Mouse (Mus musculus) left cerebral cortex, adult 2 months (tissue): Measurements from ENCODE around the gene Sprr2f. TPM values are rescaled to one million over a fixed set of nuclear protein-coding genes. Genes with fewer than 3 reads are reported as not detected.
A peak's percentile ranks its signal among the peaks of the same experiment; 100 is the strongest.

ENCODE experiments used
- DNase-seq, 2 experiments: peaks; one replicate each; pipeline ENCODE4 v3.0.0; 2021 to 2022; ENCODE audit warnings: low spot score in 2 of 2, mixed read lengths in 1 of 2; ENCODE audit errors: extremely low spot score in 1 of 2
- H3K27ac ChIP-seq: fragments of 200-600 bp; 2 replicates; pipeline ENCODE4 v1.8.1; 2022
- H3K4me3 ChIP-seq: fragments of 200-600 bp; 2 replicates; pipeline ENCODE4 v1.8.1; 2022
- CTCF ChIP-seq: fragments of 200-600 bp; IDR thresholded peaks from 2 replicates; pipeline ENCODE4 v1.8.1; 2022; ENCODE audit warnings: antibody characterized with exemption, mild to moderate bottlenecking, moderate library complexity
- intact Hi-C: fragments of 180-260 bp; cut with DNase I; formaldehyde crosslinking; loops from one replicate; pipeline ENCODE4 v1.15.1; 2025
- long read RNA-seq, 2 experiments: library from polyadenylated mRNA; stranded (forward); transcript quantifications; one replicate each; pipeline ENCODE4 v2.0.0; 2021; ENCODE audit warnings: borderline mapping rate in 2 of 2
- total RNA-seq, 2 experiments: library from RNA; stranded (reverse); gene quantifications; 2 replicates each; pipeline ENCODE4 v1.2.3; 2021

The Sprr2f gene
- not detected for total RNA-seq
- long read RNA-seq, experiment 1, result 0 reads
- long read RNA-seq, experiment 2, result 0 reads

GRCm38 (mm10) chr3:92364887-92365286 lies at the start of gene Sprr2f:
Gene Sprr2f, plus strand, starts transcription at chr3:92365187.
- intact Hi-C loops, result no loop called here
- Histone ChIP-seq H3K4me3 (no peak within 1 kb of the TSS), H3K27ac (no peak within 1 kb of the TSS)
- DNase-seq, result no peak
- no peak for TF ChIP-seq CTCF

GRCm38 (mm10) chr3:92316320-92316719 lies 48.7 kb upstream of the Sprr2f start, which contains the start of gene Sprr2b:
Gene Sprr2b, plus strand, starts transcription at chr3:92316620.
- DNase-seq, result no peak
- Histone ChIP-seq H3K4me3 (no peak within 1 kb of the TSS), H3K27ac (no peak within 1 kb of the TSS)
- no peak for TF ChIP-seq CTCF
- intact Hi-C loops, result no loop called here

GRCm38 (mm10) chr3:92317384-92317783 lies 47.6 kb upstream of the Sprr2f start:
- intact Hi-C loops, result no loop called here
- no peak for TF ChIP-seq CTCF
- no peak for DNase-seq
- Histone ChIP-seq H3K27ac (no peak overlapping the region), H3K4me3 (no peak overlapping the region)

GRCm38 (mm10) chr3:92336278-92336677 lies 28.7 kb upstream of the Sprr2f start:
- DNase-seq, result no peak
- Histone ChIP-seq H3K4me3 (no peak overlapping the region), H3K27ac (no peak overlapping the region)
- intact Hi-C loops, result no loop called here
- TF ChIP-seq CTCF, result no peak

GRCm38 (mm10) chr3:92338840-92339239 lies 26.1 kb upstream of the Sprr2f start, which contains the start of gene Sprr2d:
Gene Sprr2d, plus strand, starts transcription at chr3:92339140.
- no peak for DNase-seq
- Histone ChIP-seq H3K27ac (no peak within 1 kb of the TSS), H3K4me3 (no peak within 1 kb of the TSS)
- no peak for TF ChIP-seq CTCF
- intact Hi-C loops, result no loop called here

GRCm38 (mm10) chr3:92351843-92352242 lies 13.1 kb upstream of the Sprr2f start, which contains the start of gene Sprr2e:
Gene Sprr2e, plus strand, starts transcription at chr3:92352143.
- TF ChIP-seq CTCF, result no peak
- no peak within 1 kb of the TSS for H3K27ac ChIP-seq
- no peak within 1 kb of the TSS for H3K4me3 ChIP-seq
- DNase-seq, result no peak
- intact Hi-C loops, result no loop called here

- intact Hi-C loops, result no loop called here
These were observed 3.4 kb upstream of the Sprr2f start for GRCm38 (mm10) chr3:92361619-92362018.

GRCm38 (mm10) chr3:92373613-92374012 lies 8.6 kb downstream of the Sprr2f start:
- Histone ChIP-seq H3K4me3 (no peak overlapping the region), H3K27ac (no peak overlapping the region)
- no peak for TF ChIP-seq CTCF
- DNase-seq, result no peak
- intact Hi-C loops, result no loop called here

More at GRCm38 (mm10) chr3:92361619-92362018, 3.4 kb upstream of the Sprr2f start:
- Histone ChIP-seq H3K4me3 (no peak overlapping the region), H3K27ac (no peak overlapping the region)
- DNase-seq, result no peak
- no peak for TF ChIP-seq CTCF

- H3K27ac ChIP-seq, result no peak within 1 kb of the TSS
- no peak for DNase-seq
- no peak within 1 kb of the TSS for H3K4me3 ChIP-seq
- TF ChIP-seq CTCF, result no peak
- intact Hi-C loops, result no loop called here
These were observed 20.4 kb downstream of the Sprr2f start, which contains the start of gene Sprr2h for GRCm38 (mm10) chr3:92385385-92385784. Gene Sprr2h, plus strand, starts transcription at chr3:92385685.

GRCm38 (mm10) chr3:92394301-92394700 lies 29.3 kb downstream of the Sprr2f start:
- peak; percentile 52 for TF ChIP-seq CTCF
- Histone ChIP-seq H3K27ac (no peak overlapping the region), H3K4me3 (no peak overlapping the region)
- intact Hi-C loops, result loop anchor here (5.0 to 10.0 kb wide), 3 partner anchors 118 to 240 kb away; partner anchors contain the start of gene 2210017I01Rik
- no peak for DNase-seq

GRCm38 (mm10) chr3:92407691-92408090 lies 42.7 kb downstream of the Sprr2f start, which contains the start of gene Sprr2i:
Gene Sprr2i, plus strand, starts transcription at chr3:92407991.
- Histone ChIP-seq H3K4me3 (no peak within 1 kb of the TSS), H3K27ac (no peak within 1 kb of the TSS)
- intact Hi-C loops, result no loop called here
- no peak for DNase-seq
- no peak for TF ChIP-seq CTCF

Other genes starting within 250 kb of the Sprr2f start
- gene Prr9, start 241.2 kb upstream of the Sprr2f start, total RNA-seq, result not detected
- not detected for gene Lelp1, start 222.4 kb upstream of the Sprr2f start, total RNA-seq
- not detected for gene Sprr2a1, start 149.4 kb upstream of the Sprr2f start, total RNA-seq
- not detected for gene Sprr2a2, start 149.3 kb upstream of the Sprr2f start, total RNA-seq
- not detected for gene Sprr2a3, start 79.8 kb upstream of the Sprr2f start, total RNA-seq
- not detected for gene Sprr2b, start 48.6 kb upstream of the Sprr2f start, total RNA-seq
- not detected for gene Sprr2d, start 26.0 kb upstream of the Sprr2f start, total RNA-seq
- not detected for gene Sprr2e, start 13.0 kb upstream of the Sprr2f start, total RNA-seq
- gene Sprr2h, start 20.5 kb downstream of the Sprr2f start, total RNA-seq, result not detected
- not detected for gene Sprr2i, start 42.8 kb downstream of the Sprr2f start, total RNA-seq
- not detected for gene Sprr2j-ps, start 52.9 kb downstream of the Sprr2f start, total RNA-seq
- gene Gm9774, start 64.2 kb downstream of the Sprr2f start, total RNA-seq, result 1 to 10 TPM in 1 of 2 experiments, under 1 TPM in 1; 0.98 to 3.2 TPM
- gene Sprr2k, start 67.4 kb downstream of the Sprr2f start, total RNA-seq, result not detected
- gene Sprr1b, start 73.6 kb downstream of the Sprr2f start, total RNA-seq, result not detected
- gene Sprr3, start 93.5 kb downstream of the Sprr2f start, total RNA-seq, result not detected
- not detected for gene Sprr1a, start 120.7 kb downstream of the Sprr2f start, total RNA-seq
- gene Sprr4, start 135.3 kb downstream of the Sprr2f start, total RNA-seq, result not detected
- gene 2310046K23Rik, start 169.3 kb downstream of the Sprr2f start, total RNA-seq, result not detected
- not detected for gene Ivl, start 208.5 kb downstream of the Sprr2f start, total RNA-seq
- gene Smcp, start 223.8 kb downstream of the Sprr2f start, total RNA-seq, result not detected
- not detected for gene 2210017I01Rik, start 242.3 kb downstream of the Sprr2f start, total RNA-seq